Mouse (Mus musculus): ENCODE measurements at regions not wholly inside any gene's neighbourhood (a gene's known extent, or its start where the extent isn't known, plus 50 kb on each side); places are given as distances from the start of the nearest gene placed in this dataset.

DNA sequence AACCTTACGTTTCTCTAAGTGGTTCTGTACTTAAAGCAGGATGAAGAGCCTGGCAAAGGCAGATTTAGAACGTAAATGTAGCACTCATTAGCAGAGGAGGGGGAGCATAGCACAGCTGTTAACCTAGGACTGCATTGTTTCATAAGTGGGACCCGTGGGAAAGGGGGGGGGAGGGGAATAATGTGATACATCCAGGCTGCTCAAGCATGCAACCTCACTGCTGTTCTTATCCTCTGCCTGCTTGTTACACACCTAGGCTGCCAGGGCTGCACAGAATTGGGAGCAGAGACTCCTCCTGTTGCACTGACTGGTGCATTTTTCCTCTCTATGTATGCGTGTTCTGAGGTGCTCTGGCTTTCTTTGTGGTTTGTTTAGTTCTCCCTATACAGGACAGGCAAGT, 180.1 kb upstream of the Tac1 start:
- no peak for TF ChIP-seq CTCF (IDR thresholded peaks at IDR 0.05; ENCODE audit: borderline replicate concordance, insufficient read depth, low read length)
- TF ChIP-seq POLR2A (IDR thresholded peaks at IDR 0.05; ENCODE audit: low read depth, low read length) = no peak

All from embryonic fibroblast, embryonic 13.5 days (primary cell).